Mouse (Mus musculus) c-Kit-positive CD71-positive TER-119-positive erythroid progenitor cells, embryonic 14.5 days (primary cell): ENCODE data around the gene Teddm2.
A peak's percentile ranks its signal among the peaks of the same experiment; 100 is the strongest.
"Not testable (repeated sequence)": the region's sequence is repeated elsewhere in the genome, so short reads cannot be mapped to it uniquely, and the experiment has no call there.

Source experiments
- DNase-seq: peaks from one replicate; pipeline ENCODE4 v3.0.0-alpha.2; 2013; ENCODE audit warnings: low spot score

Teddm2 gene

GRCm38 (mm10) chr1:153904236-153904635 lies 4.2 kb upstream of the Teddm2 start:
- DNase-seq = no peak

GRCm38 (mm10) chr1:153903006-153903405 lies 3.0 kb upstream of the Teddm2 start:
- DNase-seq = no peak

DNA sequence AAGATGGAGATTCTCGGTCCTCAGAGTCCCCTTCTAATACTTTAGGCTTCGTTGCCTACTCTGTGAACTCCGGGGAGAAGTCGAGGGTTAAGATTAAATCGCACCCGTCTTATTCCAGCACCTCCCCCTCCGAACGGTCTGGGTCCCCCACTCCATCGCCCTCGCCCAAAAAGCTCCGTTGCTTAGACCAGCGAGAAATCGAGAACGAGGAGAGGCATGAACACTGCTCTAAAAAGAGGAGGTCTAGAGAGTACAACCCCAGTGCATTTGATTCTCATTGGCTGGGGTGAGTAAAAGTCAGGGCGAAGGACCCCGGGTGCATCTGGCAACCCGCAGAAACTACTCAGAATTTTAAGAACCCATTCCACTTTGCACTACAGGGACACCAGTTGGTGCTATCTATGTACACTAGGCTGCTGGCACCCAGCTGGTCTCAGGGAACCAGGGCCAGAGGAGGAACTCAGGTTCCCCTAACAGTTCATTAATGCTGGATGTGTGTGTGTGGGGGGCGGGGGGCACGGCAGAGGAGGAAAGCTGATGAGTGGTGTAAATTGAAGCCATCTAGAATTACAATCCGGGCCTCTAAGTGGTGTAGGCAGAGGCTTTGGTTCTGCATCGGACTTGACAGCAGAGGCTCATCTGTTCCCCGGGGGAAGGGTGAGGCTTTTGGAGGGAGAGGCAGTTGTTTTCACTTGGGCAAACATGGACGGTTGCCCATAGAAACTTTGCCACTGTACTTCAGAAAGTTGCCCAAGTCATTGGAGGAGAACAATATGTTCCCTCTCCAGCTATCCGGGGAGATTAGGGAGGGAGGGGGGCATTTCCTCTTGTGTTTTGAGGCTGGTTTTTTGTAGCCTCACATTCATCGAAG lies 1.1 kb upstream of the Teddm2 start:
- peak; percentile 29 for DNase-seq

DNA sequence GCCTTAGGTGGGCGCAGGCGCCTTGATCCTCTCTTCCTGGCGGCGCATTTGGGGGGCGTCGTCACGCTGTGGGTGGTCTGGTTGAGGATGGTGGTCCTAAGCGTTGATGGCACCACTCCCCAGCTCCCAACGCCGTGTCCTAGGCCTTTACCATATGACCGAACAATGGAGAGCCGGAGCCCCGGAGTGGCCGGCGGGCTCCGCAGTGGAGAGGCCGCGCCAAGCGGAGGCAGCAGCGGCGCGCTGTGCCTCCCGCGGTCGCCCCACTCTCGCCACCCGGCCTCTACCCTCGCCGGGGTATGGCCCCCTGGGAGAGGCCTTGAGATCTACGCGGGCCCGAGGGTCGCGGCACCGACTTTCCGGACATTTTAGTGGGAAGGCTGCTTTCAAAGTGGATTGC lies 353 bp upstream of the Teddm2 start:
- DNase-seq = no peak

- no peak for DNase-seq
These were observed 868 bp downstream of the Teddm2 start for GRCm38 (mm10) chr1:153898989-153899730.

GRCm38 (mm10) chr1:153897196-153897595 lies 2.8 kb downstream of the Teddm2 start:
- no peak for DNase-seq

DNA sequence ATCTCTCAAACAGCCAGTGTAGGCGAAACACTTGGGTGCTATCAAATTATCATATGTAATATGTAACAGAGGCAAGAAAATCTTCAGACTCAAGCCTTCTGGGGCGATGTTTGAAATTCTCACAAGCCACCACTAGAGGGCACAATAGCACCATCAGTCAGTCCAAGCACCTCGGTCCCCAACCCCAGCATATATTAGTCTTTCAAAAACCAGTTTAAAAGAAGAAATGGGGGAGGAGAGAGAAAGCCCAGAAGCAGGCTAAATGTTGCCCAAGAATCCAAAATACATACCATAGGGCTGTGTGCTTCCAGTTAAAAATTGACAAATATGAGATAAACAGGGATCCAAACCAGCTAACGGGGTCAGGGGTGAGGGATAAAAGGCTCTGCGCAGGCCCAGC lies 5.0 kb downstream of the Teddm2 start:
- peak; percentile 74 for DNase-seq

GRCm38 (mm10) chr1:153894201-153894893 lies 5.7 kb downstream of the Teddm2 start:
- DNase-seq = no peak

DNA sequence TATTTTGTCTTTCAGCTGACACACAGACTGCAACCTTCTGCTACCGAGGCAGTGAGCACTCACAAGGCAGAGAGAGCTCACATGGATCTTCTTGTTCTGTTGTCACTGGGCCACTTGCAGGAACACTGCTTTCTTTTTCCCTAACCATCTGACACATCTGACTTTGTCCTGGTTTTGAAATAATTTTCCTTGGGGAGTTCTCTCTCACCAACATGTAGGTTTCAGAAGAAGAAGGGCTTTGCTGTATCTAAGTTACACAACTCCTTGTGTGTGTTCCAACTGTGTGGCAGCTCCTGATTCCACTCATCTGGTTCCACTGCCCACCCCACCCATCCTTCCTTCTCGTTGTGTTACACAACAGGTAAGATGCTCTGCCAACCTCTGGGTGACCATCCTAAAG lies 6.3 kb downstream of the Teddm2 start:
- no peak for DNase-seq

- no peak for DNase-seq
These were observed 8.6 kb downstream of the Teddm2 start, which contains the start of gene Teddm1a for GRCm38 (mm10) chr1:153891442-153891841. Gene Teddm1a (plus strand): TSS chr1:153891742.

- no peak for DNase-seq
These were observed 9.9 kb downstream of the Teddm2 start for GRCm38 (mm10) chr1:153890121-153890520.

DNA sequence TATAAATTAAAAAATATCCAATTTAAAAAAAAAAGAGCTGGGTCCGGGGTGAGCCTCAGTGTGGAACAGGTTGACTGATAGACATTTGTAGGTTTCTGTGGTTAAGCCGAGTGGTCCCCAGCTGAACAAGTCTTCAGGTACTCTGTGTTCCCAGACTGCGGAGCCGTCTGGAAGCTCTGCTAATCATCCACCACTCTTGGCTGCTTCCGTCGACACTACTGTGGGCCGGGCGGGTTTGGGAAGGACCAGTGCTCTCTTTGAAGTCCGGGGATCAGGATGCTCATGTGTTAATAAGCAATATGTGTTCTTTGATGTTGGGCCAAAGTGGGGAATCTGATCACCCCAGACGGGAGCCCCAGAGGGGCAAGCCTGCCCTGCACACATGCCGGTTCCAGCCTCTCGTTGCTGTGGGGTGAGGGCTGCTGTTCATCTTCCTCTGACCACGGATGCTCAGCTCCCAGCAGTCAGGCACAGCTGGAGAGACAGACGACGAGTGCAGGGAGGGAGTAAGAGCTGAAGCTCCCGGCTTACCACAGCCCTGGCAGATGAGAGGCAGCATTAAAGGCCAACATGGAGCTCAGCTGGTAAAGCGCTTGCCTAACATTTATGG lies 13.9 kb downstream of the Teddm2 start:
- no peak for DNase-seq

- not testable (repeated sequence) for DNase-seq
These were observed 19.6 kb downstream of the Teddm2 start for GRCm38 (mm10) chr1:153880391-153880790.

- DNase-seq = no peak
These were observed 26.0 kb downstream of the Teddm2 start, which contains the start of gene Teddm1b for GRCm38 (mm10) chr1:153874045-153874444. Gene Teddm1b (plus strand): TSS chr1:153874345.

GRCm38 (mm10) chr1:153855946-153856345 lies 44.1 kb downstream of the Teddm2 start:
- no peak for DNase-seq

- not testable (repeated sequence) for DNase-seq
These were observed 47.3 kb downstream of the Teddm2 start for GRCm38 (mm10) chr1:153852696-153853095.

- DNase-seq = no peak
These were observed 53.2 kb downstream of the Teddm2 start for GRCm38 (mm10) chr1:153846867-153847266.

GRCm38 (mm10) chr1:153846420-153846819 lies 53.6 kb downstream of the Teddm2 start:
- DNase-seq = no peak

- DNase-seq = no peak
These were observed 56.0 kb downstream of the Teddm2 start, which contains the start of gene Rgsl1 for GRCm38 (mm10) chr1:153844042-153844441. Gene Rgsl1 (minus strand): TSS chr1:153844142.

DNA sequence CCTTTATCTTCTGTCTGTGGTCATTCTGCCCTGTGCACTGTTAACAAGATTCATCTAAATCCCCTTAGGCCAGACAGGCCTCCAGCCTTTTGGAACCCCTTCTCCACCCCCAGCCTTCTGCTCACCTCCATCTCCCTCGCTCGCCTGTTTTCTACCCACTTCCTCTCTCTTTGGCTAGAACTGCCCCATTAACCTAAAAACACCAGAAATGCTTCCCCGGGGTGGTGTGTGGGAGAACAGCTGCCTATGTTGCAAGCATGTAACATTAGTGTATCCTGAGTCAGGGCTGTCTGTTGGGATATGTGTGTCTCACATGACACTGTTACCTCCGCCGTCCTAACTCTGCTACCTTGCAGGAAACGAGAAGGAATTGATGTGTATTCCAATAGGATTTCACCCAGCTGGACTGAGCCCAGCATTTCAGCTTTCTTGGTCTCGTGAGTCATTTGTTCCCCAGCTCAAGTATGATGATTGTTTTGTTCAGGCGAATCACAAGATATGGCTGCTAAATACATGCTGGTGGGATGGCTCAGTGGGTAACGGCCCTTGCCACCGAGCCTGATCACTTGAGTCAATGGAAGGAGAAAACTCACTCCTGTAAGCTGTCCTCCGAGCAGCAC lies 57.8 kb downstream of the Teddm2 start:
- DNase-seq = no peak

DNA sequence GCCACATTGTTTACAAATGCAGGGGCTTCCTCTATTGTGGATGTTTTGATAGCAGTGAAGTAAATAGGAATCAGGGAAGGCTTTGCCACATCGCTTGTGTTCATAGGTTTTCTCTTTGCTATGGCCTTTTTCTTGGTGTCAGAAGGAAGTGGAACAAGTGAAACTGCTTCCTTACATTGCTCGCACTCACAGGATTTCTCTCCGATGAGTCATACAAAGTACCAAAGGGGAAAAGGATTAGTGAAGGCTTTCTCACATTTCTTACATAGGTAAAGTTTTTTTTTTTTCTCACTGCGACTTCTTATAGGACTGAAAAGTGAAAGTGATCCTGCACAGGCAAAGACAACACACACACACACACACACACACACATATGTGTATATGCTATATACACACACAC lies 64.0 kb downstream of the Teddm2 start:
- no peak for DNase-seq
